Mouse (Mus musculus) megakaryocyte, embryonic 14.5 days (primary cell): ENCODE measurements around the gene Prm2. TPM values are rescaled to one million over a fixed set of nuclear protein-coding genes. Genes with fewer than 3 reads are reported as not detected.

Experiments
- H3K27me3 ChIP-seq: replicated peaks from 2 replicates; pipeline ENCODE3; 2012; ENCODE audit warnings: inconsistent platforms
- H3K36me3 ChIP-seq: replicated peaks from 2 replicates; pipeline ENCODE3; 2012; ENCODE audit warnings: low read length, inconsistent platforms, mixed read lengths
- H3K4me1 ChIP-seq: 2 replicates; pipeline ENCODE4 v1.6.1; 2012; ENCODE audit warnings: inconsistent platforms
- H3K4me3 ChIP-seq: replicated peaks from 2 replicates; pipeline ENCODE3; 2012; ENCODE audit warnings: moderate library complexity, mild to moderate bottlenecking, inconsistent platforms
- H3K9me3 ChIP-seq: 2 replicates; pipeline ENCODE4 v1.6.1; 2012; ENCODE audit warnings: inconsistent platforms
- FLI1 ChIP-seq: IDR thresholded peaks from 2 replicates; pipeline ENCODE4 v1.6.1; 2012; ENCODE audit warnings: low read length, inconsistent platforms, mixed read lengths
- GATA1 ChIP-seq: IDR thresholded peaks from 3 replicates; pipeline ENCODE4 v1.6.1; 2012; ENCODE audit warnings: mixed read lengths, low read length, inconsistent platforms, borderline replicate concordance
- polyA plus RNA-seq: library from polyadenylated mRNA; stranded (reverse); fragments of >175 nt; gene quantifications from 2 replicates; pipeline ENCODE4 v1.2.3, GENCODE M21; 2012; ENCODE audit warnings: low replicate concordance; ENCODE audit not compliant: insufficient read depth

Prm2 gene
- polyA plus RNA-seq, 1 experiment: not detected

GRCm38 (mm10) chr16:10767158-10767557 is 28.8 kb downstream of the Prm2 start:
- Histone ChIP-seq H3K4me3 (no peak overlapping the region), H3K27me3 (peaks cover under 1% of the 10 kb centered on the region), H3K36me3 (no peaks in the 10 kb centered on the region), H3K4me1 (peaks cover 91% of the 10 kb centered on the region), H3K9me3 (no peaks in the 10 kb centered on the region)
- TF ChIP-seq FLI1 (no peak), GATA1 (no peak)

GRCm38 (mm10) chr16:10764323-10764722 is 31.6 kb downstream of the Prm2 start:
- Histone ChIP-seq H3K4me1 (peaks cover 91% of the 10 kb centered on the region), H3K36me3 (no peaks in the 10 kb centered on the region), H3K27me3 (peaks cover 17% of the 10 kb centered on the region), H3K9me3 (no peaks in the 10 kb centered on the region), H3K4me3 (no peak overlapping the region)
- TF ChIP-seq FLI1 (no peak), GATA1 (no peak)

DNA sequence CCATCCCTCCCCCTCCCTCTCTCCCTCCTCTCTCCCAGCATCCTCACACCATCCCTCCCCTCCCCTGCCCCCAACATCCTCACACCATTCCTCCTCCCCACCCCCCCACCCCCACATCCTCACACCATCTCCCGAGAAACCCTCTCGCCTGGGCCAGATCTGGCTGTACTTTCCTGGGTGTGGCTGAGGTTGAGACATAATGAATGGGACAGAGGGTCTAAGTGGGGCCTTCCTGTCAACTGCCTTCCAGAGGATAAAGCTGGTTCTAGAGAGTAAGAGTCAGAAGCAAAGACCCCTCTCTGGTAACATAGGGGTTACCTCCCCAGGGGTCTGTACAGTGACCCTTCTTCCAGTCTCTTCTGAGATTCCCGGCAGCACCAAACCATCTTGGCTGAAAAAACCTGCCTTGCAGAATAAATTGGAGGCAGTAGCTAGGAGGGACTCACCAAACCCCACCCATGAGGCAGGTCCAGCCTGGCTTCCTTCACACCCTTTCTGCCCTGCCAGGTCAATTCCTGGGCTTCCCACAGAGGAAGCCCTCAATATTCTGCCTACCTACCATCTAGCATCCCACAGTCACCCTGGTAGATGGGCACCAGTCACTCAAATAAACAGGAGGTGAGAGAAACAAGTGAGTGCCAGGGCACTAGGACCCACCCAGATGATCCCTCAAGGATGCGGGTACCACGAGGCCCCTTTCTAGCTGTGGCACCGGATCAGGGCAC is 32.2 kb downstream of the Prm2 start:
- peaks cover 91% of the 10 kb centered on the region for H3K4me1 ChIP-seq
- no peaks in the 10 kb centered on the region for H3K36me3 ChIP-seq
- no peak overlapping the region for H3K4me3 ChIP-seq
- peaks cover 17% of the 10 kb centered on the region for H3K27me3 ChIP-seq
- TF ChIP-seq GATA1 (no peak), FLI1 (no peak)
- no peaks in the 10 kb centered on the region for H3K9me3 ChIP-seq

DNA sequence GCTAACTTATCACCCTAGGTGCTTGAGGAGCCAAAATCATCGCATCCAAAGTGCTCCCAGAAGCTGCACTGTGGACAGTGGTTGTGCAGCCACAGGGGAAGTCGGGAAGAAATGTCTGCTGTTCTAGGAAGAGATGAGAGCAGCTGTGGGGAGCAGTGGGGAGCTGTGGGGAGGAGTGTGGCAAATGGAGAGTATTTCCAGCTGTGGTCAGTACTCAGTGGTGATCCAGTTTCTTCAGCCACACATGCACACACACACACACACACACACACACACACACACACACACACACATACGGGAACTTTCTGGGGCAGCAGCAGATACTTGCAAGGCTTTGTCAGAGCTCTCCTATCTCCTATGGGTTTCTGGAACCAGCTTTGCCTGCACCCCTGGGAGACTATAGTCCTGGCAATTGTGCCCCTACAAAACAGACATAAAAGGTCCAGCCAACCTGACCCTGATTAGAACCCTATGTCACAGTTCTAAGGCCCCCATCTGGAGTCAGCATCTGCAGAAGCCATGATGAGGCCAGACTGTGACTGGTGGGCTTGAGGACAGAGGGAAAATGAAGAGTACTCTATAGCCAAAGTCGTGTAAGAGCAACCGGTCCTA is 33.3 kb downstream of the Prm2 start:
- Histone ChIP-seq H3K27me3 (peaks cover 17% of the 10 kb centered on the region), H3K4me3 (no peak overlapping the region), H3K36me3 (no peaks in the 10 kb centered on the region), H3K9me3 (no peaks in the 10 kb centered on the region), H3K4me1 (peaks cover 93% of the 10 kb centered on the region)
- TF ChIP-seq GATA1: no peak
- no peak for TF ChIP-seq FLI1

DNA sequence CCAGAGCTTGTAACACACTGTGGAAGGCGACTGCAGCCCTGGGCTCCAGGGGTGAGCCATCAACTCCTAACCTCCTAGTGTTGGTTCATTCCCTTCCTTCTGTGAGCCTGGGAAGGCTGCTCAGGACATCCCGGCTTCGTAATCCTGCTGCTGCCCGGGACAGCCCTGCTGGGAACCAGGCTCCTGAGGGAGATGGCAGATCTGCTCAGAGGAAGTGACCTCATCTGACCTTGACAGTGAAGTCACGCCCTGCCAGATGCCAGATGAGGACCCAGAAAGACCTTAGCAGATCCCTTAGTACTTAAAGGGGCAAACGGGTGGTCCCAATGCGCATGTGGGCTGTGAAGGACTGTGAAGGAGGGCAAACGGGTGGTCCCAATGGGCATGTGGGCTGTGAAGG is 34.8 kb downstream of the Prm2 start:
- Histone ChIP-seq H3K4me1 (peaks cover 96% of the 10 kb centered on the region), H3K4me3 (peak overlapping the region; percentile 50), H3K9me3 (no peaks in the 10 kb centered on the region), H3K36me3 (no peaks in the 10 kb centered on the region), H3K27me3 (peaks cover 21% of the 10 kb centered on the region)
- TF ChIP-seq GATA1 (no peak), FLI1 (no peak)

DNA sequence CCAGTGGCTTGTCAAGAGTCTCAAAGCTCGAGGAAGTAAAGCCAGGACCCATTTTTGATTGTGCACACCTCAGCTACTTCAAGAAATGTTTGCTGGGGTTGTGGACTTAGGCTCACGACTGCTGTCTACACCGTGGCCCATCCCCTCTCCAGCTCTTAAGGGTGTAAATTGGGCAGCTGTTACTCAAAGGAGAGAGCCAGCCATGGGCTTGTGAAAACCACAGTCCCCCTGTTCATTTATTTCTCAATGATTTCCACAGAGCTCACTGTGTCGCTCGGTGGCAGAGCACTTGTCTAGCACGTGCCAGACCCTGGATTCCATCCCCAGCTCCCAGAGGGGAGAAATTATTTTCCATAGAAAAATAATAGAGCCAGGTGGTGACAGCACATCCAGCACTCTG is 39.8 kb downstream of the Prm2 start:
- Histone ChIP-seq H3K4me3 (no peak overlapping the region), H3K4me1 (peaks cover 93% of the 10 kb centered on the region), H3K36me3 (no peaks in the 10 kb centered on the region), H3K9me3 (no peaks in the 10 kb centered on the region), H3K27me3 (peaks cover 40% of the 10 kb centered on the region)
- TF ChIP-seq GATA1: no peak
- no peak for TF ChIP-seq FLI1

GRCm38 (mm10) chr16:10754521-10755296 is 41.2 kb downstream of the Prm2 start:
- Histone ChIP-seq H3K36me3 (no peaks in the 10 kb centered on the region), H3K27me3 (peaks cover 42% of the 10 kb centered on the region), H3K9me3 (no peaks in the 10 kb centered on the region), H3K4me1 (peaks cover 93% of the 10 kb centered on the region), H3K4me3 (peak overlapping the region; percentile 59)
- TF ChIP-seq FLI1 (no peak), GATA1 (no peak)

GRCm38 (mm10) chr16:10749824-10750223 is 46.1 kb downstream of the Prm2 start:
- TF ChIP-seq GATA1 (no peak), FLI1 (no peak)
- Histone ChIP-seq H3K4me1 (peaks cover 75% of the 10 kb centered on the region), H3K27me3 (peaks cover 39% of the 10 kb centered on the region), H3K4me3 (no peak overlapping the region), H3K36me3 (peaks cover 7% of the 10 kb centered on the region), H3K9me3 (no peaks in the 10 kb centered on the region)

DNA sequence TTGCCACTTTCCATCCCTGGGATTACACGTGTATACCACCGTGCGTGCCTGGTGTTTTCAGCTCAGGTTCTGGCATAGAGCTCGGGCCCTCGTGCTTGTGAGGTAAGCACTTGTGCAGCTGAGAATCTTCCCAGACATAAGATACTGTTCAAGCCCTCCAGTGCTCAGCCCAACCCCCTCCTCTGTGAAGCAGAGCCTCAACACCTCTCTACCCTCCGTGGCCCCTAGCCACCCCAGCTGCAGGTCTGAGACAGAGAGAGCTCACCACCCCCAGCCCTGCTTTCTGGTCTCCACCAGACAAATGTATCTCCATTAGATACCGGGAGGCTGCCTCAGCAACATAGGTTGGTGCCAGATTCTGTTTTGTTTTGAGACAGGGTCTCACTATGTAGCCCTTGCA is 46.7 kb downstream of the Prm2 start:
- Histone ChIP-seq H3K9me3 (no peaks in the 10 kb centered on the region), H3K27me3 (peaks cover 40% of the 10 kb centered on the region), H3K4me1 (peaks cover 75% of the 10 kb centered on the region), H3K36me3 (peaks cover 7% of the 10 kb centered on the region), H3K4me3 (no peak overlapping the region)
- no peak for TF ChIP-seq GATA1
- TF ChIP-seq FLI1: no peak

Other genes starting within 250 kb of the Prm2 start
- gene Socs1, start 10.6 kb downstream of the Prm2 start, polyA plus RNA-seq: 13.2 and 35.3 TPM in 2 replicates
- not detected in 2 replicates for gene Tnp2, start 7.5 kb downstream of the Prm2 start, polyA plus RNA-seq
- not detected in 2 replicates for gene Prm3, start 5.2 kb downstream of the Prm2 start, polyA plus RNA-seq
- gene Prm1, start 9.7 kb upstream of the Prm2 start, polyA plus RNA-seq: not detected in 2 replicates
- not detected in 2 replicates for gene Gm11172, start 16.8 kb upstream of the Prm2 start, polyA plus RNA-seq
- gene Rmi2, start 38.9 kb upstream of the Prm2 start, polyA plus RNA-seq: 0.53 and 0.60 TPM in 2 replicates